Mouse (Mus musculus) liver, postnatal 0 days (tissue): ENCODE measurements around the gene Dhx9. TPM values are rescaled to one million over a fixed set of nuclear protein-coding genes. Genes with fewer than 3 reads are reported as not detected.

ENCODE experiments used
- polyA plus RNA-seq: library from polyadenylated mRNA; unstranded; fragments of >200 nt; fragmentation: Nextera tagmentation; extraction: Ambion mirVana; gene quantifications from 2 replicates; pipeline ENCODE4 v1.2.1, GENCODE M21; 2015

Dhx9 gene
- polyA plus RNA-seq, 1 experiment from 2014 or later: 9.9 TPM

Other genes starting within 250 kb of the Dhx9 start
- gene Lamc1, start 154.9 kb downstream of the Dhx9 start, polyA plus RNA-seq: 9.6 and 11.5 TPM in 2 replicates
- gene Shcbp1l, start 62.5 kb downstream of the Dhx9 start, polyA plus RNA-seq: 0.05 TPM in 2 replicates
- 6.8 TPM in 2 replicates for gene Npl, start 62.4 kb upstream of the Dhx9 start, polyA plus RNA-seq
- 0.05 TPM in 1 of 2 replicates, not detected in the other for gene Rgs8, start 165.4 kb upstream of the Dhx9 start, polyA plus RNA-seq